Mouse (Mus musculus) cerebellum, postnatal 36 days (tissue): Measurements from ENCODE around the gene Zfhx3.

ENCODE experiments used
- DNase-seq, 2 experiments: peaks; one replicate each; pipeline ENCODE4 v3.0.0; 2021 to 2022; ENCODE audit warnings: mixed read lengths in 2 of 2

Zfhx3 gene

DNA sequence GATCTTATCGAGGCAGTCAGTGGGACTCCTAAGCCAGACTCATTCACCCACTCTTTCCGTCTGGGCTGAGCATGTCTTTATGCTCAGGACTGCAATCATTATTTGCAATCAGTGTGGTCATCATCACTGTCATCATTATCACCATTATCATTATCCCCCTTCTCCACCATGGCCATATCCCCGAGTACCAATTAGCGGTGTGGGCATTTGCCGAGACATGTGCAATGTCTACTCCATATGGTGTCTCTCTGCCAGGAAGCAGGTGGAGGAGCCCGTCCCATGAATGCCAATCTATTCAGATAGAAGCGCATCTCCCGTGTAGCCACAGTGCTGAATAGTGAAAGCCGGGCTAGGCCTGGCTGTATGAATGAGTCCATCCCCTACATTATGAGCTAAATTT is 747.2 kb downstream of the Zfhx3 start:
- DNase-seq: no peak

DNA sequence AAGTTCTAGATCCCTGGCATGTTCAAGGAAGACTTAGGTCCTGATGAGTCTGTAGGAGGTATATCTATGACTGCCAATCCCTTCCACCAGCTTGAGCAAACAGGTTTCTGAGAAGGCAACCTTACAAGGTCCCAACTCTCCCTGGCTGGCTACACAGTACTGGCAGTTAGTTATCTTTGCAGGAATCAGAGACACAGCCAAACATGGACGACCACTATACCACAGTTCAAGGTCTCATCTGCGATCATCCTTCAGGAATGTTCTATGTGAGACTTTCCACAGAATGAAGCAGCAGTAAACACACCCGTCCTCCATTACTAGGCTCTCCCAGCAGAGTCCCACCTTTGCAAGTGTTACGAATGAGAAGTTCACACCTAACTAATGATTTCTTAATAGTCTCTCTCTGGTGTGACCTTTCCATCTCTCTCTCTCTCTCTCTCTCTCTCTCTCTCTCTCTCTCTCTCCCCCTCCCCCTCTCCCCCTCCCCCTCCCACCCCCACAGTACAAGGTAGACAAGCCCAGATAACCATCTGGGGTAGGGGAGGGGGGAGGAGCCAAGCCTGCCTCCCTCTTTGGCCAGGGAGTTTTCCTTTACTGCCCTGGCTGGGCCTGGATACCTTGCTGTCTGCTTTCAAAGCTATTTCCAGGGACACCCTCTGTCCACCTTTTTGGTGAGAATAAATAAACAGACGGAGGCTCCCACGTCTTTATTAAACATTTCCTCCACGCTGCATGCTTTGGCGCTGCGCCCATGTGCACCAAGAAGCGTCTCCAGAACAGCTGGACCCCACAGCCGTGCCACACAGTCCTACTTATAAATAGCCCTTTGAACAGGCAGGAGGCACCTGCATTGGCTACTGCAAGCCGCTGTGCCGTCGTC is 748.4 kb downstream of the Zfhx3 start:
- peak in 1 of 2 experiments; percentile 16 for DNase-seq

DNA sequence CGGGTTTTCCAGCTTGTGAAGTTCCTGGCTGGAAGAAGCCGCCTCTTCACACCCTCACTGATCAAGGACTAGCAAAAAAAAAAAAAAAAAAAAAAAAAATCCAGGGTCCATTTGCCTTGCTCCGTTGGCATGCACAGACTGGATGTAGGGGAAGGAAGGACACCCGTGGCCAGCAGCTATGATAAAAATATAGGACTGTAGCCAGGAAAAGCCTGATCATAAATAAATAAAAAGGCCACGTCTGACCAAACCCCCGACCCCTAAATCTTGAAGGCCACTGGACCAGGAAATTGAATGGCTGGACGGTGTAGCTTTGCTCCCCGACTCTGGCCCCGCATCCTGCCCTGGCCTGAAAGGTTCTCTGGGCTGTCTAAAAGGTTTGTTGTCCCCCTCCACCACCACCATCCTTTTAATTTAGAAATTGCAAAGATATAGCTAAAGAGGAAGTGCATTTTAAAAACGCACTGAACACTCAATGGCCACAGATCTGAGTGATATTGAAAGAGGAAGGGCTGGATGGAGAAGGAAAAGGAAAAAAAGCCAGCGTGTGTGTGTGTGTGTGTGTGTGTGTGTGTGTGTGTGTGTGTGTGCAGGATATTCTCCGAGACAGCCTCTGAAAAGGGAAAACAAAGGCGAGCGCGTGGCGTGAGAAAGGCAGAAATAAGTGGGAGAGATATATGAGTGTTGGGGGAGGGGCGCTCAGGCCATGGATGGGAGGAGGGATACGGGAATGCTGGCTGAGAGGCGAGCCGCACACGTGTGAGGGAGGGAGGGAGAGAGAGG is 749.2 kb downstream of the Zfhx3 start:
- DNase-seq: peak; percentile 20 to 28

DNA sequence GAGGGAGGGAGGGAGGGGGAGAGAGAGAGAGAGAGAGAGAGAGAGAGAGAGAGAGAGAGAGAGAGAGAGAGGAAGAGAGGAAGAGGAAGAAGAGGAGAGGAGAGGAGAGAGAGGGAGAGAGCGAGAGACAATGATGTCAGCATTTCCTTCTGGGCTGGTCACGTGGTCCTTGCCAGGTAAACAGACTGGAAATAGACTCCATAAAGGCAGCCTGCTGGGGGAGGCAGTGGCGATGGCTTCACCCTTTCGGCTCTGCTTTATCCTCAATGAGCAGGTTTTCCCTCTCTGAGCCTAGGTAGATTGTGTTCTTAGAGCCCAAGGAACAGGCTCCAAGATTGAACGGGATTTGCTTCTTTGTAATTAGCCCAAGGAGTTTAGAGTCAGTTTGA is 749.8 kb downstream of the Zfhx3 start:
- peak in 1 of 2 experiments; percentile 17 for DNase-seq

DNA sequence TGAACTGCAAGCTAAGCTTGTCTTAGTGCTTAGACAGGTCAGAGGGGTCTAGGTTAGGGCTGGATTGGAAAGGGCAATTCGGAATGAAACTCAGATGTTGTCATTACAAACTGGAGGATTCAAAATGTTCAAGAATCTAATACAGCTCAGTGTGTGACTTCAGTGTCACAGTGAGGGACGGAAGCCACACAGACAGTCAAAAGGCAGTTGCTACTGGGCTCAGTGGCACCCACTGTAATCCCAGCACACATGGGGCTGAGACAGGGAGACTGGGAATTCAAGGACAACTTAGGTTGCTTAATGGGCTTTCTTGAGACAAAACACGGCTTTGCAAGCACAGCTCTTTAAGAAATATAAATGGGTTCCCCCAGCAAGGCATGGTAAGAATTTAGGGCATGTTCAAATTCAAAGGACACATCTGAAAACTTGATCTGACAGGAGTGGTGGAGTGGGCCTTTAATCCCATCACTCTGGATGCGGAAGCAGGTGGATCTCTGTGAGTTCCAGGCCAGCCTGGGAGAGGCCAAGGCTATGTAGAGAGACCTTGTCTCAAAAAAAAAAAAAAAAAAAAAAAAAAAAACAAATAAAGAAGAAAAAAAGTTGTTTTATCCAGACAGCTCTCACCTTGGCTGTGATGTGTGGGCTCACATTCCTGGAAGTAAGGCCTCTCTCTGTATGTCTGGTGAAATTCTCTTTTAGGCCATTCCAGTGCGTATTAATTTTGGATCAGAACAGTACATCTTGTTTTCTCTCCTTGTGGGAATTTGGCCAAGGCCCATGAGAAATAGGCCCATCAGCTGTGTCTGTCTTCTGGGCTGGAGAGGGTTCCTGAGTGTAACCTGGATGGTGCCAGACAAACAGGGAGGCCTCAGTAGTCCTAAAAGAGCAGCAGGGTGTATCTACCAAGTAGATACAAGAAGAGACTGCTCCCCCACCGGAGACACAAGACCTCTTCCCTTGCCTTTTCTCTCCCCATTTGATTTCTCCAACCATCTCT is 750.5 kb downstream of the Zfhx3 start:
- DNase-seq: no peak

DNA sequence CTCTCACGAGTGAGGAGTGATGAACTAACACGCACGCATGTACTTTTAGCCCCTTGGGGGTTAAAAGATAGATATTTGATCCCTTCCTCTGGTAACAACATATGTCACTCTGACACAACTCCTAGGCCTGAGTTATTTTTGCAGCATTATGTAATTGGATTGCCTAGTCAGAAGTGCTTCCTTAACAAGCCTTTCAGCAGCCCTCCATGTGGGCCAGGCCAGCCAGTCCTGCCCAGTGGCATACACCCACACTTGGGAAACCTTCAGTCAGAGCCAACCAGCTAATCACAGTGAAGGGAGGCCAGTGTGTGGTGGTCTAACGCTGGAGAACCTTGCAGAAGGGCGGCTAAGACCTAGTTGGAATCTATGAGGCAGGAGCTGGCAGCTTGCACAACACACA is 751.4 kb downstream of the Zfhx3 start:
- DNase-seq: no peak

DNA sequence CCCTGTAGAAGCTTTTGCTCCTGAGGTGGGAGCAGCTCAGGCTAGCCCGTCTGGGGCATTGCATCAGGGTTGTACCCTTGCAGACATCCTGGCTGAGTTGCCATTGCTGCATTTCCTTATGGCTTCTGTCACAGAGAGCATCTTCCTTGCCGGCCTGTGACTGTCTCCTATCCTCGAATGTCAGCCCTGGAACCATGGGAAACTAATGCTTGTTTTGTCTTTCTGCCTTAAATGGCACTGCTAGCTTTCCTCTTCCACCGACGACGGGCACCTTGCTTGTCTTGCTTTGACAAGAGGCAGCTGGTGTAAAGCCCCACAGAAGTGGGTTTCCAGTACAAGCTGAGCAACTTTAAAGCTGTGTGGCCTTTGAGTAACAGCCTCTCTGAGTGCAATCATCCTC is 752.1 kb downstream of the Zfhx3 start:
- no peak for DNase-seq

DNA sequence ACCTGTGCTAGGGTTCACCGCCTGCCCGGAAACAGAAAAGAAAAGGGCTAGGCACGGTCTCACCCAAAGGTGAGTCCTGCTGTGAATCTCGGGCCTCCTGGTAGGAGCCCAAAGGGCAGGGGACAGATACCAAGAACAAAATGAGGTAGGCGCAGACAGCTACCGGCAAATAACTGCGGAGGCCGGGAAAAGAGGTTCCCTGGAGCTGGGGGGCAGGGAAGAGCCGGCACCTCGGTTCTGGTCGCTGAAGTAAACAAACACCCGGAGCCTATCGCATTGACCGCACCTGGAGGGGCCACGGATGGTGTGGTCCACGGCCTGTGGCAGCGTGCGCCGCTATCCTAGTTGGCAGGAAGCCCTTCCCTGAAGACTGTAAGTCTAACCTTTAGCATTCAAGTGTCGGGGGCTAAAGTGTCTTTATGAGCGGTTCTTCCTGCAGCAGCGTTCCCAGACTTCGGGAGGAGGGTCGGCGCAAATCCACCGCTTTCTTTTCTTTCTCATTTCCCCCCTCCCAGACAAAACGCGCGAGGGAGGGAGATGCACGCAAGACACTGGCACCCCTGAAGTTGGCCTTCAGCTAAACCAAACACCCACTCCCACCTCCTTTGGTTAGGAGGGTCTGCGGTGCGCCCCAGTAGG is 752.9 kb downstream of the Zfhx3 start:
- DNase-seq: no peak

DNA sequence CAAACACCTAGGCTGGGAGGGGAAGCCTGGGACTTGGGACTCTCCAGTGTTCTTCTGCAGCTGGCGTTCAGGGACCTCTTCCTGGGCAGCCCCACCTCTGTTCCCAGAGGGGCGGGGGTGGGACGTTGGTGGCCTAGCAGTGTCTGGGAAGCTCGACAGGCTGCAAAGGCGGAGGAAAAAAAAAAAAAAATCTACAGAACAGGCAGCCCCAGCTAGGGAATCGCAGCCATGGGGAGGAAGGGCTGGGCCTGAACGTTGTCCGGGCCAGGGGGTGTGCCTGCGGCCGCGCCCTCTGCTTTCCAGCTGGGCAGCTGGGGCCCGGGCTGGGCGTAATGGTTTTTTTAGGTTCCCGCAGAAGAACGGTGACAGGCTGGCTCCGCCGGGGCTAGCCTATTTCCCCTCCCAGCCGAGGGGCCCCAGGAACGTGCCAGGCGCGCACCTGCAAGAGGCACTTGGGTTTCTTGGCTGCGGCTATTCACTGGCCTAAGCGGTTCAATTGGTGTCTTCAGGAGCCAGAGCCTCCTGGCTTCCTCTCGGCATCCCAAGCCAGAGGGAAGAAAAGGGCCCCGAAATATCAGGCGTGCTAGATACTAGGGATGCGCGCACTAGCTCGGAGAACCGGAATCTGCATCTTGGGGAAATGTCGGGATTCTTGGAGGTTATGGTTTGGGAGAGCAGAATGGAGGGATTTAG is 753.6 kb downstream of the Zfhx3 start:
- DNase-seq: no peak

DNA sequence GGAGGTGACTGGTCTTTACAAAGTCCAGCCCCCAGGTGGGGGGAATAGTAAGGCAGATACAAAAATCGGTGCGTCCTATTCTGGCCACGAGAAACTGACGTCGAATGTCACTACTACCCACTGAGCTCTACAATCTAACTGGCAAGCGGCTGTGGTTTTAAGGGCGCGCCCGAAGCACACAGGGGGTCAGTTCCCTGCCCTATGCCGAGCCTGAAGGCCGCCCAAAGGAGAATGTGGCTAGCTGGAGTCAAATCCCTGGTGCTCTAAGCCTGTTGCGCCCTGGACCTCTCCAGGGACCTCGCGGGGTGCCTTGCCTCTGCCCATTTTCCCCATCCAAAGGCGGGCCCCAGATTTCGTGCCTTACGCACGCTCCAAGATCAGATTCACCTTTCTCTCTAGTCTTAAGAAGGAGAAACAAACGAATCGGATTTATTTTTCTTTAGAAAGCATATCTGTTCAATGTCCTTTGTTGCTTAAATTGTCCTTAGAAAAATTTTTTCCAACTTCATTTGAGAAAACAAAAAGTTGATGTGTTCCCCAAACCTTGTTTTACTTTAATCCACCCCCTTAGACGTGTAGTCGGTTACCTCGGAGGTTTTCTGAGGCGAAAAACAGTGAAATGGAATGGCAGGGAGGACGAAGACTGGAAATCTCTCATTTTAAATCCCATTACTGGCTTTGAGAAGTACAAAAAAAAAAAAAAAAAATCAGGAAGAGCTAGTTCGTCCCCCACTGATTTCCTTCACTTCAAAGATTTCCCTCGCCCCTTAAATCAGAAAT is 754.4 kb downstream of the Zfhx3 start:
- DNase-seq: no peak

DNA sequence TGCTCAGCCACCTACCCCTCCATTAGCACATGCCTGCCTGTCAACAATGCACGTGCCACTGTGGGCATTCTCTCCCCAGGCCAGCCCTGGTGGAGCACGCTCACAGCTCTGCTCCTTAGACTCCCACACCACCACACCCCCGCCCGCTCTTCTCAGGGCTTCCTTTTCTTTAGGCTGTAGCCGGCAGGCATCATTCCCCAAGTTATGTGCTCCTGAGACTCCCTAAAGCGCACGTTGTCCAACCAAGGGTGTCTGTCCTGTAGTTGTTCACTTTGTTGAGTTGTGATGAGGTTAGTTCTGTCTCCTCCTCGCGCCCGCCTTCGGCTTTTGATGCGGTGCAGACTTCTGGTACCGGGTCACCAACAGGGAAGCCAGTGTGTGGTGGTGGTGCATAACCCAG is 755.1 kb downstream of the Zfhx3 start:
- no peak for DNase-seq

DNA sequence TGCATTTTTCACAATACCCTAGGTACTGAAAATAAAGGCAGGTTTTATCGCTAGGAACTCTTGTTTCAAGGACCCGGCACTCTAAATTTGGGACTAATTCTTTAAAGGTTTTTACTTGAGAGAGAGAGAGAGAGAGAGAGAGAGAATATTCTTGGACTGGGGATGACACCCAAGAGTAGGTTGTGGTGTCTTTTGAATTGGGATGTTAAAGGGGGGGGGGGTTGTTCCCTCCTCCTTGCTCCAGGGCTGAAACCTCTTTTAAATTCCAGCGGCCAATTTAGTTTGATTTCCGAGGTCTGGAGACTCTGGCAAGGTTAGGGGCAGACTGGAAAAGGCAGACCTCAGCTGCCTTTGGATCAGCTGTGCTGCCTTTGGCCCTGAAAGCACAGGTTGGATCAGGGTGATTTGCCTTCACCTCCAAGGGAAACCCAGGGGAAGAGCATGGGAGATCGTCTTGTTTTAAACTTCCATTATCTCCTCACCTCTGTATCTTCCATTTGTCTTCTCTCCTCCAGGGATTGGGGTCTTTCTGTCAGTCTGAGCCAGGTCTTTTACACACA is 755.7 kb downstream of the Zfhx3 start:
- no peak for DNase-seq

DNA sequence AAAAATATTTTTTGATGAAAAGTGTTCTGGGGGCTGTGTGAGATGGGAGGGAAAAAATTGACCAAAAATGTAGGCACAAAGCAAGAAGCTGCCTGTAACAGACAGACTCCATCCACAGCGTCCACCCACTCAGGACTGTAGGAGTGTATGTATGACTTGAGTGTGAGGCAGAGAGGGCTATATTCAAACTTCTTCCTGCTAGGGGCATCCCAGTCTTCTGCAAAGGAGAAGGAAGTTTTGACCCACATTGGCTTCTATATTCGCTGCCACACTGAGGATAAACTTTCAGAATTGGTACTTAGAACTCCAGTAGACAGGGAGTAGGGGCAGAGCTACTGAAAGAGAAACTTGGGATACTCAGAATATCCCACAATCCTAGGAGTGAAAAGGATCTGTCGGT is 756.6 kb downstream of the Zfhx3 start:
- DNase-seq: no peak

DNA sequence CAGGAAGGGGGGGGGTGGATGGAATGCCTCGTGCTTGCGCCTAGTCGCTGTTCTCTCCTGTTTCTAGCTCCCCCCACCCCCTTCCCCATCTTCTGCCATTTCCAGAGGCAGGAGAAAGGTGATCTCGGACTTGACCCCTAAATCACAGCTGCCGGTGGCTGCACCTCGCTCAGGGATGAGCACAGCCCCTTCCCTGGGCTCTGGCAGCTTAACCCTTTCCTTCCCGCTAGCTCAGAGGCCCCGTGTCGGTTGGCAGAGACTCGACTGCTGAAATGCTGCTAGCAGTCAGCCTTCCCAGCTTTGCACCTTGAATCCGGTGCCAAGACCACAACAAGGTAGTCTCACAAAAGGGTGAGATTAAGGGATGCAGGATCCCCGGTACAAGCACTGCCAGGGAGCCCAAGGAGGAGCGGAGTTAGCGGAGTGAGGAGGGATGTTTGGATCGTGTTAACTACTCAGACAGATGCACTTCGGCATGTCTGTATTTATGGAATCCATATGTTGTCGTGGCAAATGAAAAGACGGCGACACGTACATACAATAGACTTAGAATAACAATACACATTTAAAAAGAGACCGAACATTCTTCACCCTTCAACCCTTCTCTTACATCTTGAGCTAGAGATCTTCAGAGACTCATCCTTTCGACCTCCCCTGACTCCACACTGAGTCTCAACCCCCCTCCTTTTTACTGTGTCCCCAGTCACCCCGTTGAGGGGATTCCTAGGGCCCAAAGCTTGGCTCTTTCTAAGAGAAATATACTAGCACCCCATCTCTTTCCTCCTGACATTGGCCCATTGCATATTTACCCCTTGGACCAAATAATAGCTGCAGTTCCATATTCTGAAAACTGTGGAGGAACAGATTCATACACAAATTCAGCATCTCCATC is 757.3 kb downstream of the Zfhx3 start:
- DNase-seq: no peak

DNA sequence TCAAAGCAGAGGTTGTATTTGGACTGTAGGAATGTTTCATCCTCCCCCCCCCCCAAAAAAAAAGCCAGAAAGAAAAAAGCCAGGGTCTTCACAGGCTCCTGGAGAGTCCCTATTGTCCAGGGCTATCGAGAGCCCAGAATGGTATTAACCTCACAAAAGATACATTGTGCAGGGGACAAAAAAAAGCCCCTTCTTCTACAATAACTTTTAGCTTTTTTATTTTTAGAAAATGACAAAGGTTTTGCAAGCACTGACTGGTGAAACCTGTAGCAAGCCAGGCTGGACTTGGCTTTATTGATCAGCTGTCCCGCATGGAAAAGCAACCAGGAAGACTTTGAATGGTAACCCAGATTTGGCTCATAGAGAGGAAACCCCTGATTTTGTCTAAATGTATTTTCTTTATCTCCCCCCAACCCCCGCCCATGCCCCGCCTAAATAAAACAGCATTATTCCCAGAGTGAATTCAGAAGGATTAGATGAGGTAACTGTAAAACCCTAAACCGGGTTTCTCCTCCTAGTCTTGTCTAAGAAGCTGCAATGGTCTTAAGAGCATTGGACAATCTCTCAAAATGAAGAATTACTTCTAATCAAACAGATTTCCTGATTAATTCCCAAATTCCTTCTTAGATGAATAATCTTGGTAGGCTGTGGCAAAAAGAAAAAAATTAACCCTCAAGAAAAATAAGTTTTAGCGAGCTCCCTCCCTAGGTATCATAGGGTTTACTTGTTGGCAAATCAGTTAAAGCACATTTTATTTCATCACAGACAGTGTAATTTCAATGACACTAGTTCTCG is 759.1 kb downstream of the Zfhx3 start:
- no peak for DNase-seq

DNA sequence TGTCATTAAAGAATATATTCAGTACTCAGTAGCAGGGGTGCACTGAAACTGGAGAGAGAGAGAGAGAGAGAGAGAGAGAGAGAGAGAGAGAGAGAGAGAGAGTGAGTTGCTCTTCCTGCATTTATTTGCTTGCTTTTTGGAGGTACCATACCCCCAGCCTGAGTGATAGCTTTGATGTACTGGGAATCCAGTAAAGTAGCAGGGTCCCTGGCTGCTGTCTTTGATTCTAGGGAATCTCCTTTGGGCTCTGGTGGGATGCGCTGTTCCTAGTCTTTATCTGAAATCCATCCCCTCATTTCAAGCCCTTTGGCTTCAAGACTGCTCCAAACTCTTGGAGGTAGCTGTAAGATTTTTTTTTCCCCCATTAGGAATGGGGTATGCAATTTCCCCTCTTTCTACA is 759.8 kb downstream of the Zfhx3 start:
- DNase-seq: no peak

DNA sequence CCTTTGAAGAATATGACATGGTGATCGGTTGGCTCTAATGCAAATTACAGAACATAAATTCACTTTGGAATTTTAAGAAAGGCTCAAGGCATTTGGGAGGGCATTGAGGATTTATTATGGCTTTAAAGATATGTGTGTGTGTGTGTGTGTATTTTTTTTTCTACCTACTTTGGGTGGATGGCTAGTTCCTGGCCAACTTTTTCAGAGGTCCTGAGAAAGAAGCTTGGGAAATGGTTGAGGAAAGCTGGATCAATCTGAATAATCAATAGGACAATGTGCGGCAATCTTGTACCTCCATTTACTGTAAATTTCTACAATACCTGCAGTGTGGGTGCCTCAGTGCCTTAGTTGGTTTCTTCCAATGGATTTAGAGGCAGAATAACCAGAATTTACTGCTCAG is 763.3 kb downstream of the Zfhx3 start:
- no peak for DNase-seq

DNA sequence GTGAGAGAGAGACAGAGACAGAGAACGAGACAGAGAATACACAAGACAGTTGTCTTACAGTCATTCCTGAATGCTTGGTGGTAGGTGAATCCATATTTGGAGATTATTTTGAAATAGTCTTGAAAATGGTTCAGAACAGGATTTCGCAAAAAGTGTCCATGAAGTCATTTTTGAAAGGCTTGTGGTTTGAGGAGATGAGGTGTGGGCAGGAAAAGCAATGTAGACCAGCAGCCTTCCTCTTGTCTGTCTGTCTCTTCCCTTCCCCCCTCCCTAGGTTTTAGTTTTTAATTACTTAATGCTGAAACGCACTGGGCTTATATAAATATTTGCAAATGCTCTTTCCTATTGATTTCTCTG is 764.0 kb downstream of the Zfhx3 start:
- no peak for DNase-seq
